Mouse (Mus musculus): ENCODE measurements at regions not wholly inside any gene's neighbourhood (a gene's known extent, or its start where the extent isn't known, plus 50 kb on each side); places are given as distances from the start of the nearest gene placed in this dataset.

DNA sequence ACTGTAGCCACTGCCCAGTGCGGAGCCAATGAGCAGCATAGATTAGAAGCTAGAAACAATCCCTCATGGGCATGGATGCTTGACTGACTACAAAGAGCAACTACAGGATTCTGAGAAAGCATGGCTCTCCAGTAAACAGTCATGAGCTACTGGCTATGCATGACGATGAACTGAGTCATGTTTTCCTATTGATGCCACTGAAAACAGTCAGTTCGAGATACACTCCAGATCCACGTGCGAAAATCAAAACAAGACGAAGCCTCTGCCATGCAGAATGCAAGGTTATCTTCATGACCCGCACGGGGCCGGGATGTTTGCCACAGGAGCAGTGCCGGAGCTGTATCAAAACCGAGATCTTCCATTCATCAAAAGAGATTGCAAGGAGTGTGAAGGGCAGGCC lies 413.9 kb downstream of the Rnd3 start:
- Histone ChIP-seq H3K4me3 (ENCODE audit: insufficient read depth in 1 of 2, low read depth in 1 of 2, low read length in 2 of 2, poor library complexity in 1 of 2, severe bottlenecking in 1 of 2) (no peak overlapping the region), H3K9ac (ENCODE audit: insufficient read depth, low read depth, low read length, poor library complexity, severe bottlenecking) (no peak overlapping the region), H3K36me3 (ENCODE audit: control insufficient read depth, insufficient read depth, low read length, poor library complexity, severe bottlenecking) (no peaks in the 10 kb centered on the region), H3K4me1 (ENCODE audit: control insufficient read depth in 2 of 2, insufficient read depth in 2 of 2, low read length in 2 of 2, poor library complexity in 1 of 2) (no peaks in the 10 kb centered on the region), H3K27ac (ENCODE audit: insufficient read depth, low read depth, low read length, poor library complexity, severe bottlenecking) (no peak overlapping the region), H3K9me3 (ENCODE audit: control insufficient read depth, insufficient read depth, low read depth, low read length) (no peaks in the 10 kb centered on the region)
- no peak for DNase-seq (ENCODE audit: low read depth, low spot score)
- in situ Hi-C loops (cut with MboI; ENCODE audit: low sequenced_read_pairs in 2 of 2, unreplicated experiment in 2 of 2): no loop called here
- TF ChIP-seq ZC3H11A (IDR thresholded peaks at IDR 0.05; ENCODE audit: borderline replicate concordance, low read depth, low read length) (no peak), MAFK (IDR thresholded peaks at IDR 0.05; ENCODE audit: insufficient read depth, low read depth, low read length) (no peak), ZNF384 (IDR thresholded peaks at IDR 0.05; ENCODE audit: low read depth, low read length) (no peak), HCFC1 (IDR thresholded peaks at IDR 0.05; ENCODE audit: borderline replicate concordance, insufficient read depth, low read length) (no peak), CHD2 (IDR thresholded peaks at IDR 0.05; ENCODE audit: low read depth, low read length) (no peak)

DNA sequence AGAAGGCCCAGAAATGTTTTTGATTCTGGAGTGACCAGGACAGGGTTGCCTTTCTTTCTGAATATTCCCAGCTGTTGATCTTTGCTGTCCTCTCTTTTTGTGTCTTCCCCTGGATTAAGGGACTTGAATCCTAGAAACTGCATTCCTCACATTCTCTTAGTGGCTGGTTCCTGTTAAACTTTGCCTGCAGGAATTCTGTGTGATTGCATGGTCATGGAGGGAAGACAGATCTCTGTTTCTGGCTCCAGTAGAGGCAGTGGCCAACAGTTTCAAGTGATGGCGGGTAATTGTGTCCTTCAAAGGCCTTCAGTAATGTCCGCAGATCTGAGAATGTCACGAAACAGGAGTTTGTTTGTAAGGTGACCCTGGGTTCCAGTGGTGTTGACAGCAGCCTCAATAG lies 410.1 kb upstream of the Mmadhc start:
- TF ChIP-seq ZC3H11A (IDR thresholded peaks at IDR 0.05; ENCODE audit: borderline replicate concordance, low read depth, low read length): no peak
- Histone ChIP-seq H3K36me3 (ENCODE audit: control insufficient read depth, insufficient read depth, low read length, poor library complexity, severe bottlenecking) (no peaks in the 10 kb centered on the region), H3K4me3 (ENCODE audit: insufficient read depth in 1 of 2, low read depth in 1 of 2, low read length in 2 of 2, poor library complexity in 1 of 2, severe bottlenecking in 1 of 2) (no peak overlapping the region), H3K4me1 (ENCODE audit: control insufficient read depth in 2 of 2, insufficient read depth in 2 of 2, low read length in 2 of 2, poor library complexity in 1 of 2) (no peaks in the 10 kb centered on the region), H3K27ac (ENCODE audit: insufficient read depth, low read depth, low read length, poor library complexity, severe bottlenecking) (no peak overlapping the region), H3K9me3 (ENCODE audit: control insufficient read depth, insufficient read depth, low read depth, low read length) (no peaks in the 10 kb centered on the region), H3K9ac (ENCODE audit: insufficient read depth, low read depth, low read length, poor library complexity, severe bottlenecking) (no peak overlapping the region)
- in situ Hi-C loops (cut with MboI; ENCODE audit: low sequenced_read_pairs in 2 of 2, unreplicated experiment in 2 of 2): no loop called here
- no peak for DNase-seq (ENCODE audit: low read depth, low spot score)

DNA sequence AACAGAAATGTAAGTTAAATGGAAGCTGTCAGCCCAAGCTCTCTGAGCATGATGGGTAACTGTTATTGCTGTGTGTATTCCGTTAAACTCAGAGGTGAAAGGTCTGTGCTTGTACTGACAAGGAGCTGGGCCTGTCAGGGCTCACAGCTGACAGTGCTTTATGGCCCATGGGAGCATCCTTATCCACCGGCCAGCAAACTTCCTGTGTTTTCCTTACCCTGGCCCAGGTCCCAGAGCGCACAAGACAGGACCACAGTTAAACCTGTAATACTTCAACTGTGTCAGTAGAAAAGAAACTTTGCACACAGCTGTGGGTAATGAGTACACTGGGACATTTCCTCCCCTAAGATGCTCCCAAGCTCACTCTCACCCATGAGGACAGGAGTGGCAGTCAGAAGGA lies 407.7 kb upstream of the Mmadhc start:
- no peak for TF ChIP-seq HCFC1 (IDR thresholded peaks at IDR 0.05; ENCODE audit: borderline replicate concordance, insufficient read depth, low read length)
- TF ChIP-seq ZNF384 (IDR thresholded peaks at IDR 0.05; ENCODE audit: low read depth, low read length): no peak
- TF ChIP-seq ZC3H11A (IDR thresholded peaks at IDR 0.05; ENCODE audit: borderline replicate concordance, low read depth, low read length): no peak
- no peak for TF ChIP-seq CHD2 (IDR thresholded peaks at IDR 0.05; ENCODE audit: low read depth, low read length)
- TF ChIP-seq MAFK (IDR thresholded peaks at IDR 0.05; ENCODE audit: insufficient read depth, low read depth, low read length): no peak
- in situ Hi-C loops (cut with MboI; ENCODE audit: low sequenced_read_pairs in 2 of 2, unreplicated experiment in 2 of 2): no loop called here
- Histone ChIP-seq H3K9ac (ENCODE audit: insufficient read depth, low read depth, low read length, poor library complexity, severe bottlenecking) (no peak overlapping the region), H3K9me3 (ENCODE audit: control insufficient read depth, insufficient read depth, low read depth, low read length) (no peaks in the 10 kb centered on the region), H3K36me3 (ENCODE audit: control insufficient read depth, insufficient read depth, low read length, poor library complexity, severe bottlenecking) (no peaks in the 10 kb centered on the region), H3K27ac (ENCODE audit: insufficient read depth, low read depth, low read length, poor library complexity, severe bottlenecking) (no peak overlapping the region), H3K4me1 (ENCODE audit: control insufficient read depth in 2 of 2, insufficient read depth in 2 of 2, low read length in 2 of 2, poor library complexity in 1 of 2) (no peaks in the 10 kb centered on the region), H3K4me3 (ENCODE audit: insufficient read depth in 1 of 2, low read depth in 1 of 2, low read length in 2 of 2, poor library complexity in 1 of 2, severe bottlenecking in 1 of 2) (no peak overlapping the region)
- DNase-seq (ENCODE audit: low read depth, low spot score): no peak

DNA sequence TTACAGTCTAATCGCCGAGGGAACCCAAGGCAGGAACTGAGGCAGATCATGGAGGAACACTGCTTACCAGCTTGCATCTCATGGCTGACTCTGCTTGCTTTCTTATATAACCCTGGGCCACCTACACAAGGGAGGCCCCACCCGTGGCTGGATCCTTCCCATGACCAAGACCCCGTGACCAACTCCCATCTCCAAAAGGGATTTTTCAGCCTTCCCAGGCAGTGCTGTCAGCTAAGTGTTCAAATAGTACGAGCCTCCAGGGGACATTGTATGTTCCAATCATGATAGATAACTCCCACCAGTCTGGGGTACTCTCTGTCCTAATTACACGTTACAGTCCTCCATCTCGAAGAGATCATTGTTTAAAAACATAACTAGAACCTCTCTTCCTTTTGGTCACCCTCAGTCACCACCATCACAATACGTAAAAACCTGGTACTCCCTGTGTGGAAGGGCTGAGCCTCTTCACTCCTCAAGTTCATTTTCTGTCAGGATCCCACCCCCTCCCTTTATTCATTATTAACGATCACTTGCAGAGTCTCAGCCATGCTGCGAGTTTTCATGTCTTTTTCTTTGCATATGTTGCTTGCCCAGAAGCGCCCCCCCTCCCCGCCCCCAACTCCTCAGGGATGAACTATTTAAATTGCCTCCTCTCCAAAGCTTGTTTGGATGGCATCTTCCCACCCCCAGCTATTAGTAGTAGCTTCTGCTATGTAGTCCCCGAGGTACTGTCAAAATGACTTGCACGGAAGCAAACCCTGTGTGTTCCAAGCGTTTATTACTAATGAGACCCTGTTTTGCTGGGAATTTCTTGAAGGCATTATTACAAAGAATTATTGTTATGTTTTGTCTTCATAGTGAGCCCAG lies 406.2 kb upstream of the Mmadhc start:
- Histone ChIP-seq H3K27ac (ENCODE audit: insufficient read depth, low read depth, low read length, poor library complexity, severe bottlenecking) (no peak overlapping the region), H3K4me1 (ENCODE audit: control insufficient read depth in 2 of 2, insufficient read depth in 2 of 2, low read length in 2 of 2, poor library complexity in 1 of 2) (no peaks in the 10 kb centered on the region), H3K36me3 (ENCODE audit: control insufficient read depth, insufficient read depth, low read length, poor library complexity, severe bottlenecking) (no peaks in the 10 kb centered on the region), H3K9ac (ENCODE audit: insufficient read depth, low read depth, low read length, poor library complexity, severe bottlenecking) (no peak overlapping the region), H3K9me3 (ENCODE audit: control insufficient read depth, insufficient read depth, low read depth, low read length) (no peaks in the 10 kb centered on the region), H3K4me3 (ENCODE audit: insufficient read depth in 1 of 2, low read depth in 1 of 2, low read length in 2 of 2, poor library complexity in 1 of 2, severe bottlenecking in 1 of 2) (no peak overlapping the region)
- no peak for DNase-seq (ENCODE audit: low read depth, low spot score)
- in situ Hi-C loops (cut with MboI; ENCODE audit: low sequenced_read_pairs in 2 of 2, unreplicated experiment in 2 of 2): no loop called here
- TF ChIP-seq HCFC1 (IDR thresholded peaks at IDR 0.05; ENCODE audit: borderline replicate concordance, insufficient read depth, low read length): no peak
- no peak for TF ChIP-seq ZC3H11A (IDR thresholded peaks at IDR 0.05; ENCODE audit: borderline replicate concordance, low read depth, low read length)
- no peak for TF ChIP-seq MAFK (IDR thresholded peaks at IDR 0.05; ENCODE audit: insufficient read depth, low read depth, low read length)
- no peak for TF ChIP-seq ZNF384 (IDR thresholded peaks at IDR 0.05; ENCODE audit: low read depth, low read length)
- TF ChIP-seq CHD2 (IDR thresholded peaks at IDR 0.05; ENCODE audit: low read depth, low read length): no peak

DNA sequence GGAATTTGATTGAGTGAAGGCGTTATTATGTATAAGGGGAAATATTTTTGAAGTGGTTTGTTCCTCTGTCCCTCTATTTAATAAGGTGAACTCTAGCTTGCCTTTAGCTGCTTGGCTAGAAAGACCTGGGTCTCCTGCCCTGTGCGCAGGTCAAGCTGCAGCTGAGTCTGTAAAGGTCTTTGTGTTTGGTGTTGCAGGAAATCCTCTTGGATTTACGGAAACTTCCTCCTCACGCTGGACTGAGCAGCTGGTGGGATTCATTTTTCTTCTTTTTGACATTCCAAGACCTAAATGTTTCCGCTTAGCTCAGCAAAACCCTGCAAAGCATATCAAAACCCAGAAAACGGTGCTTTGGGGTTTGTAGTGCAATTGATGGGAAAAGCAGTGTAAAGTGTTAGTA lies 402.2 kb upstream of the Mmadhc start:
- in situ Hi-C loops (cut with MboI; ENCODE audit: low sequenced_read_pairs in 2 of 2, unreplicated experiment in 2 of 2): no loop called here
- Histone ChIP-seq H3K36me3 (ENCODE audit: control insufficient read depth, insufficient read depth, low read length, poor library complexity, severe bottlenecking) (no peaks in the 10 kb centered on the region), H3K4me1 (ENCODE audit: control insufficient read depth in 2 of 2, insufficient read depth in 2 of 2, low read length in 2 of 2, poor library complexity in 1 of 2) (no peaks in the 10 kb centered on the region), H3K4me3 (ENCODE audit: insufficient read depth in 1 of 2, low read depth in 1 of 2, low read length in 2 of 2, poor library complexity in 1 of 2, severe bottlenecking in 1 of 2) (no peak overlapping the region), H3K27ac (ENCODE audit: insufficient read depth, low read depth, low read length, poor library complexity, severe bottlenecking) (no peak overlapping the region), H3K9me3 (ENCODE audit: control insufficient read depth, insufficient read depth, low read depth, low read length) (no peaks in the 10 kb centered on the region), H3K9ac (ENCODE audit: insufficient read depth, low read depth, low read length, poor library complexity, severe bottlenecking) (no peak overlapping the region)
- TF ChIP-seq HCFC1 (IDR thresholded peaks at IDR 0.05; ENCODE audit: borderline replicate concordance, insufficient read depth, low read length): no peak
- no peak for TF ChIP-seq CHD2 (IDR thresholded peaks at IDR 0.05; ENCODE audit: low read depth, low read length)
- TF ChIP-seq ZC3H11A (IDR thresholded peaks at IDR 0.05; ENCODE audit: borderline replicate concordance, low read depth, low read length): no peak
- TF ChIP-seq ZNF384 (IDR thresholded peaks at IDR 0.05; ENCODE audit: low read depth, low read length): no peak
- TF ChIP-seq MAFK (IDR thresholded peaks at IDR 0.05; ENCODE audit: insufficient read depth, low read depth, low read length): no peak
- no peak for DNase-seq (ENCODE audit: low read depth, low spot score)
